Mouse (Mus musculus): ENCODE data around the gene Dbx1.

- TF ChIP-seq CTCF (conservative IDR thresholded peaks at IDR 0.05; ENCODE audit: low read length) (no peak), POU5F1 (IDR thresholded peaks at IDR 0.05; ENCODE audit: borderline replicate concordance, low read length) (no peak)
Measured at GRCm38 (mm10) chr7:49640709-49641305, 4.2 kb upstream of the Dbx1 start.

Data from E14TG2a.4 (cell line).